Mouse (Mus musculus) limb, embryonic 15.5 days (tissue): ENCODE measurements at regions not wholly inside any gene's neighbourhood (a gene's known extent, or its start where the extent isn't known, plus 50 kb on each side); places are given as distances from the start of the nearest gene placed in this dataset.

ENCODE experiments used
- ATAC-seq: fragments of 200-750 bp; cut with Nextera tagmentation; 2 replicates; pipeline ENCODE4 v1.8.0; 2017; ENCODE audit warnings: low read depth, moderate TSS enrichment; ENCODE audit not compliant: insufficient number of reproducible peaks, low FRiP score, low TSS enrichment
- H3K27ac ChIP-seq: fragments of 300-500 bp; sonication (generic); 2 replicates; pipeline ENCODE4 v1.5.1; 2015; ENCODE audit warnings: moderate library complexity, mild to moderate bottlenecking, inconsistent platforms
- H3K27me3 ChIP-seq: fragments of 300-500 bp; sonication (generic); 2 replicates; pipeline ENCODE4 v1.6.1; 2015; ENCODE audit warnings: inconsistent platforms
- H3K36me3 ChIP-seq: fragments of 300-500 bp; sonication (generic); 2 replicates; pipeline ENCODE4 v1.6.1; 2015; ENCODE audit warnings: inconsistent platforms
- H3K4me1 ChIP-seq: fragments of 300-500 bp; sonication (generic); 2 replicates; pipeline ENCODE4 v1.6.1; 2015; ENCODE audit warnings: inconsistent platforms
- H3K4me2 ChIP-seq: fragments of 300-500 bp; sonication (generic); 2 replicates; pipeline ENCODE4 v1.6.1; 2015; ENCODE audit warnings: mild to moderate bottlenecking, inconsistent platforms
- H3K4me3 ChIP-seq: fragments of 300-500 bp; sonication (generic); 2 replicates; pipeline ENCODE4 v1.5.1; 2015; ENCODE audit warnings: mild to moderate bottlenecking, inconsistent platforms
- H3K9ac ChIP-seq: fragments of 300-500 bp; sonication (generic); 2 replicates; pipeline ENCODE4 v1.6.1; 2015; ENCODE audit warnings: inconsistent platforms
- H3K9me3 ChIP-seq: fragments of 300-500 bp; sonication (generic); 2 replicates; pipeline ENCODE4 v1.6.1; 2016; ENCODE audit warnings: inconsistent platforms
- WGBS: fragments of 180-500 bp; shearing (Covaris S2); methylation state at CpG from one replicate; pipeline ENCODE4 v1.1.7; 2015; 5-methylcytosine and 5-hydroxymethylcytosine counted together

- no peaks in the 10 kb centered on the region for H3K9me3 ChIP-seq
- WGBS: 69% methylated on average over 3 of the region's 3 CpGs
- H3K27ac ChIP-seq: no peak overlapping the region
- no peak for ATAC-seq
- H3K4me2 ChIP-seq: no peak overlapping the region
- no peaks in the 10 kb centered on the region for H3K36me3 ChIP-seq
- H3K9ac ChIP-seq: no peak overlapping the region
- no peak overlapping the region for H3K4me3 ChIP-seq
- 0 out of 2 replicates have a peak, but pooled peaks cover 6% of the 10 kb centered on the region for H3K4me1 ChIP-seq
- H3K27me3 ChIP-seq: no peaks in the 10 kb centered on the region
These were observed 294.2 kb downstream of the Pdcd6ip start for GRCm38 (mm10) chr9:113413851-113414250.

- ATAC-seq: no peak
- H3K9ac ChIP-seq: no peak overlapping the region
- no peaks in the 10 kb centered on the region for H3K9me3 ChIP-seq
- H3K4me2 ChIP-seq: no peak overlapping the region
- WGBS: 81% methylated on average over 4 of the region's 4 CpGs
- 0 out of 2 replicates have a peak, but pooled peaks cover 6% of the 10 kb centered on the region for H3K4me1 ChIP-seq
- H3K4me3 ChIP-seq: no peak overlapping the region
- H3K36me3 ChIP-seq: no peaks in the 10 kb centered on the region
- no peaks in the 10 kb centered on the region for H3K27me3 ChIP-seq
- H3K27ac ChIP-seq: no peak overlapping the region
These were observed 296.4 kb downstream of the Pdcd6ip start for GRCm38 (mm10) chr9:113411638-113412037.

DNA sequence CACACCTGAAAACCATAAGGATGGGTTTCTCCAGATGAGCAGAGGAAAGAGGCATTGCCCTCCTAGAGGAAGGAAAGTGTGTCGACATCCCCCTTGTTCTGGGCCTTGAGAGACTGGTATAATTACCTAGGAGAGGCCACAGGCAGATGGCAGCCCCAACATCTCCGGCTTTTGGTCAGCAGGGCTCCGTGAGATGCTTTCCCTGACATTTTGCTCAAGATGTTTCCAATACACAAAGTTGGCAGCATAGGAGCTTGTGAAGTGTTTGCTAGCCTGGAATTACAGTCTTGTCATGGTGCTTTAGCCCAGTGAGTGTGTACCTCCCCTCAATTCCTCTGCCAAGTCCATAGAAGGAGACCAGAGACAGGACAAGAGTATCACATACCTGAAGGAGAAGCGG is 299.5 kb downstream of the Pdcd6ip start:
- 83% methylated on average over 4 of the region's 4 CpGs for WGBS
- Histone ChIP-seq H3K9me3 (no peaks in the 10 kb centered on the region), H3K4me2 (no peak overlapping the region), H3K4me1 (no peaks in the 10 kb centered on the region), H3K4me3 (no peak overlapping the region), H3K36me3 (no peaks in the 10 kb centered on the region), H3K27ac (no peak overlapping the region), H3K27me3 (no peaks in the 10 kb centered on the region), H3K9ac (no peak overlapping the region)
- ATAC-seq: no peak

- Histone ChIP-seq H3K36me3 (no peaks in the 10 kb centered on the region), H3K27me3 (no peaks in the 10 kb centered on the region), H3K4me1 (no peaks in the 10 kb centered on the region), H3K4me3 (no peak overlapping the region), H3K9ac (no peak overlapping the region), H3K27ac (no peak overlapping the region), H3K4me2 (no peak overlapping the region), H3K9me3 (no peaks in the 10 kb centered on the region)
- WGBS: 80% methylated on average over 3 of the region's 3 CpGs
- no peak for ATAC-seq
These were observed 313.7 kb downstream of the Pdcd6ip start for GRCm38 (mm10) chr9:113394320-113394719.

DNA sequence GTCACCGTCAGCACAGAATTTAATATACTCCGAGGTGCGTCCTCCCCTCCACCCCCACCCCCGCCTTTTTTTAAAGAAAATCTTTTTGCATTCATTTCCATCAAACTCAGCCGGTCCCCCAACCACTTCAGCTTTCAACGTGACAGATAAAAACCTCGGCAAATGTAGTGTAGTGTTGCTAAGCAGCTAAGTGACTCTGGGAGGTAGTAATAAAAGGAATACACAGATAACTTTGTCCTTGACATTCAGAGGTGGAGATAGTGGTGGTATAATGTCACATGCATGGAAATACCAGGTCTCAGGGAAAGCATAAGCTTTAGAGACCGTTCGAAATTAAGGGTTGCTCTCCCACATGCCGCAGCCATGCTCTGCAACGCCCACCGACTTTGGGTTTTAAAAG is 320.7 kb downstream of the Pdcd6ip start:
- no peak for ATAC-seq
- Histone ChIP-seq H3K27ac (no peak overlapping the region), H3K27me3 (no peaks in the 10 kb centered on the region; the same call in 1 of the 2 replicates), H3K4me2 (no peak overlapping the region), H3K4me1 (no peaks in the 10 kb centered on the region), H3K9ac (no peak overlapping the region), H3K4me3 (no peak overlapping the region), H3K36me3 (no peaks in the 10 kb centered on the region), H3K9me3 (no peaks in the 10 kb centered on the region)
- 77% methylated on average over 12 of the region's 12 CpGs for WGBS

GRCm38 (mm10) chr9:113381591-113382110 is 326.4 kb downstream of the Pdcd6ip start:
- Histone ChIP-seq H3K27ac (no peak overlapping the region), H3K9ac (no peak overlapping the region), H3K4me3 (no peak overlapping the region), H3K9me3 (no peaks in the 10 kb centered on the region), H3K36me3 (no peaks in the 10 kb centered on the region), H3K4me2 (no peak overlapping the region), H3K27me3 (peaks cover 4% of the 10 kb centered on the region), H3K4me1 (peaks cover 5% of the 10 kb centered on the region)
- no peak for ATAC-seq
- 18% methylated on average over 13 of the region's 13 CpGs for WGBS

DNA sequence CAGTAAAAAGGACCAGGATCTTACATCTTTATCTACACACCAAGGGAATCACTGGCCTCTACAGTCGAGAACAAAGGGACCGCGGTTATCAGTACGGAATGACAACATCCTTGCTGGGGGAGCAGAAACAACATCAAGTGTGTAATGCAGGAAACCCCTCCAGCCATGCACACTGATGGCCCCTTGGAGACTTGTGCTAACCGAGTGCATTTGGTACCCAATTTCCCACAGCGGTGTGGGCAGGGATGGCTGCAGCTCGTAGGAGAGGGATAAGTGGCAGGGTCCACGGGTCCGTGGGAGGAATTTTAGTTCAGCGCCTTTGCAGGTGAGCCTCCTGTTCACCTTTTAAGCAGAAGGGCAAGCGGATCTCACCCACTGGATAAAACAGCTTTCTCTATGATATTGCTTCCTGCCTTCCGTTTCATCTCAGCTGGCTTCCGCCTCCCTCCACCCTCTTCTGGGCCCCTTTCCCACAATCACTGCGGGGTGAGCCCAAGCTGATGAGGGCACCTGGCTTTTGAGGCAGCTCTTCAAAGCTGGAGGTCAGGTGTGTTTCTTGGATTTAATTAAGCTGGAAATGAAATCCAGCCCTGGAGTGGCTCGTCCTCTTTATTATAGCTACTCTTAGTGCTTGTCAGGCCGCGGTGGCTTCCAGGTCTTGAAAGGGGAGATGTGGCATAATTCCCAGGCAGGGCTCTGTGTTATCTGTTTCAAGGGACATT is 327.5 kb downstream of the Pdcd6ip start:
- Histone ChIP-seq H3K27ac (no peak overlapping the region), H3K27me3 (peaks cover 4% of the 10 kb centered on the region), H3K9me3 (no peaks in the 10 kb centered on the region), H3K4me3 (no peak overlapping the region), H3K9ac (no peak overlapping the region), H3K4me2 (no peak overlapping the region), H3K36me3 (no peaks in the 10 kb centered on the region), H3K4me1 (peaks cover 5% of the 10 kb centered on the region)
- no peak for ATAC-seq
- WGBS: 33% methylated on average over 17 of the region's 17 CpGs

- Histone ChIP-seq H3K9me3 (no peaks in the 10 kb centered on the region), H3K36me3 (no peaks in the 10 kb centered on the region), H3K27ac (no peak overlapping the region), H3K9ac (no peak overlapping the region), H3K27me3 (peaks cover 4% of the 10 kb centered on the region), H3K4me3 (no peak overlapping the region), H3K4me2 (no peak overlapping the region), H3K4me1 (peaks cover 5% of the 10 kb centered on the region)
- no peak for ATAC-seq
- 77% methylated on average over 2 of the region's 2 CpGs for WGBS
These were observed 329.5 kb downstream of the Pdcd6ip start for GRCm38 (mm10) chr9:113378525-113378924.

DNA sequence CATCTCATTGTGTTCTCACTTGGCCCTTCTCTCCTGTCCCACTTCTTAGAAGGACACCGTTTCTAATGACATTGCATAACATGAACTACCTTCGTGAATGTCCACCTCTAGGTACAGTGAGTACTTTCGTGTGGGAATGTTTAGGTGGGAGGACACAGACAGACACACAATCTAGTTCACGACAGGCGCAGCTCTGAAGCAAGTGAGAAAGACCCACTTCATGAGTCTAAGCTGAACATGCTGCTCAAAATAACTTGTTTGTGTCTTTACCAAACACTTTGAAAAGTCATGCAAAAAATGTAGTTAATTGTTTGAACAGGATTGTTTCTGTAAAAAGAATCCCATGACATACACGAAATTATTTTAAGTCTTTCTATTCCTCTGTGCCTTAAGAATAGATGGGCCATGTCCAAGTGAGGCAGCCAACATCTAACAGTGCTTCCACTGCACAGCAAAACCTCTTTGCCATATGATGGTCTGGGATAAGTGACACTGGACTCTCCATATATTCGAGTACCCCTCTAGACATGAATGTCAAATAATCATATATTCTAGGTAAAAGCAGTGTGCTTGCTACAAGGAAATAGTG is 336.2 kb downstream of the Pdcd6ip start:
- no peak for ATAC-seq
- no peak overlapping the region for H3K4me3 ChIP-seq
- H3K4me2 ChIP-seq: no peak overlapping the region
- H3K27me3 ChIP-seq: no peaks in the 10 kb centered on the region
- H3K27ac ChIP-seq: no peak overlapping the region
- WGBS: 78% methylated on average over 7 of the region's 7 CpGs
- no peaks in the 10 kb centered on the region for H3K9me3 ChIP-seq
- H3K4me1 ChIP-seq: no peaks in the 10 kb centered on the region
- H3K36me3 ChIP-seq: no peaks in the 10 kb centered on the region
- H3K9ac ChIP-seq: no peak overlapping the region

GRCm38 (mm10) chr9:113347942-113348341 is 360.1 kb downstream of the Pdcd6ip start:
- no peaks in the 10 kb centered on the region for H3K36me3 ChIP-seq
- H3K4me3 ChIP-seq: no peak overlapping the region
- no peaks in the 10 kb centered on the region for H3K9me3 ChIP-seq
- H3K27me3 ChIP-seq: no peaks in the 10 kb centered on the region
- H3K4me1 ChIP-seq: no peaks in the 10 kb centered on the region
- no peak overlapping the region for H3K4me2 ChIP-seq
- ATAC-seq: no peak
- H3K27ac ChIP-seq: no peak overlapping the region
- H3K9ac ChIP-seq: no peak overlapping the region
- 54% methylated on average over 5 of the region's 5 CpGs for WGBS

- Histone ChIP-seq H3K4me3 (no peak overlapping the region), H3K36me3 (no peaks in the 10 kb centered on the region), H3K9me3 (no peaks in the 10 kb centered on the region), H3K9ac (no peak overlapping the region), H3K4me1 (0 out of 2 replicates have a peak, but pooled peaks cover 5% of the 10 kb centered on the region), H3K4me2 (no peak overlapping the region), H3K27me3 (no peaks in the 10 kb centered on the region), H3K27ac (no peak overlapping the region)
- ATAC-seq: no peak
- 63% methylated on average over 13 of the region's 13 CpGs for WGBS
These were observed 361.5 kb downstream of the Pdcd6ip start for GRCm38 (mm10) chr9:113346531-113346930.

DNA sequence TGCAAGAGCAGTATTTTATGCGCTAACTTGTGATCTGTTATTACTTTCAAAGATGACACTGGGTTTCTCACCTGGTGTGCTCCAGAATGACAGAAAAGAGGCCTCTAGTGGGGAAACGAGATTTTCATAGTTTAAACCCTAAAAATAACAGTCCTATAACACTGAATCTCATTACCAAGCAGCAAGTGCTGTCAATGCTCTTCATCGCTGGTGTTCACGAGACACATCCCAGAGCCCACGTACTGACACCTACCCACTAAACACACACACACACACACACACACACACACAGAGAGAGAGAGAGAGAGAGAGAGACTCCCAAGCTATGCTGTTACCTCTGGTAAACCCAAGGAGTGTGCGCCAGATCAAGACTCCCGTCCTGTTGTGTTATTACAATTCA is 365.9 kb downstream of the Pdcd6ip start:
- 67% methylated on average over 7 of the region's 7 CpGs for WGBS
- H3K9ac ChIP-seq: no peak overlapping the region
- no peak for ATAC-seq

More for the DNA sequence above, 365.9 kb downstream of the Pdcd6ip start:
- Histone ChIP-seq H3K27ac (no peak overlapping the region), H3K27me3 (no peaks in the 10 kb centered on the region), H3K9me3 (no peaks in the 10 kb centered on the region), H3K4me1 (0 out of 2 replicates have a peak, but pooled peaks cover 5% of the 10 kb centered on the region), H3K36me3 (no peaks in the 10 kb centered on the region), H3K4me2 (no peak overlapping the region), H3K4me3 (no peak overlapping the region)
